8 mouse cellular contexts compared by ENCODE assay signal in the genomic region with DNA sequence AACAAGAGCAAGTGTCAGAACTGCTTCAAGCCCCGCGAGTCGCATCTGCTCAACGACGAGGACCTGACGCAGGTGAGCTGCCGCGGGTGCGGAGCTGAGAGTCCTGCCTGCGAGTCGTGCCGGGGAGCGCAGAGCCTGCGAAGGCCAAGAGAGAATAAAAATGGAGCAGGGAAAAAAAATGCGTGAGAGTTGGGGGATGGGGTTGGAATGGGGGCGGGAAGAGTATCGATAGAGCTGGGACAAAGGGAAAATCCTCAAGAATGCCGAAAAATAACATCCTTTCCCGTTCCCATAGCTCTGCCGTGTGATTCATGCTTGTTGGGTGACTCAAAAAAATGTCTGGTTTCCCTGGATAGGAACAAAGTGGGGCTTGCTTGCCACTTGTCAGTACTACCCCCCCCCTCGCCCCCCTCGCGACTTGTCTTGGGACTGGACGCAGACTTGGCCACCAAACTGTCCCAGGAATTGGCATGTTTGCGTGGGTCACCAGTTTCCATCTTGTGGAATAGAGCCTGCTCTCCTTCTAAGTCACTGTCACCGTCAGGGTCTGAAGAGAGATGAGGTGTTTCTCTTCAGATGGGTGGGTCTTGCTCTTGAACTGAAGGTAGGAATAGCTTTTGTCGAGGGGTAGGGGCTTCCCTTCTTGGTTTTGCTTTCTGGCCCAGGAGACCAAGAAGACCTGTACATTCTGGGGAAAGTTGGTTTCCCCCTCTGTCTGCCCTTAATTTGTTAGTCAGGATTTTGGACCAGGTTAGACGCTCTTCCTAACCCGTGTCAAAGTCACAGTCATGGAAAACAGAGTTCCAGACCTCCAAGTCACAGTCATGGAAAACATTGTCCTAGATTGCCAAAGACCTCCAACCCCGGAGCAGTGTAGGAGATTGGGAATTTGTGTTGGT. TPM values are rescaled to one million over a fixed set of nuclear protein-coding genes. Genes with fewer than 3 reads are reported as not detected.
A peak's percentile ranks its signal among the peaks of the same experiment; 100 is the strongest.
DNase-seq lines count a peak whose midpoint lies in the region; ATAC-seq and TF ChIP-seq lines count a peak whose summit lies in the region.

No protein-coding gene starts in this region.

- peak; percentile 29 for DNase-seq in adrenal gland, adult 2 months
- DNase-seq in adrenal gland, postnatal 25 days = no peak
- DNase-seq in thymus, adult 2 months = no peak
- DNase-seq in thymus, postnatal 25 days = no peak
- DNase-seq in forebrain, postnatal 0 days = peak; percentile 49
- DNase-seq in left cerebral cortex, postnatal 14 days (ENCODE audit: low spot score in 2 of 2) = peak; percentile 11 to 26
- no peak for DNase-seq in gastrocnemius, postnatal 36 days

- no peak for TF ChIP-seq CTCF in thymus, adult 2 months (IDR thresholded peaks at IDR 0.05; ENCODE audit: borderline replicate concordance, control insufficient read depth, extremely low read depth, insufficient read depth, low read length, poor library complexity)
- TF ChIP-seq CTCF in forebrain, postnatal 0 days (IDR thresholded peaks at IDR 0.05; ENCODE audit: low read depth) = no peak

- no peaks in the 10 kb centered on the region for H3K36me3 ChIP-seq in thymus, adult 2 months (ENCODE audit: control insufficient read depth, insufficient read depth, low read length)
- no peaks in the 10 kb centered on the region for H3K36me3 ChIP-seq in forebrain, postnatal 0 days (ENCODE audit: insufficient read depth)
- H3K36me3 ChIP-seq in midbrain, embryonic 16.5 days (ENCODE audit: control insufficient read depth, insufficient read depth, low read length) = no peaks in the 10 kb centered on the region

- H3K27me3 ChIP-seq in thymus, adult 2 months (ENCODE audit: control insufficient read depth, insufficient read depth, low read length) = no peaks in the 10 kb centered on the region
- H3K27me3 ChIP-seq in forebrain, postnatal 0 days (ENCODE audit: insufficient read depth, low read length) = no peaks in the 10 kb centered on the region
- H3K27me3 ChIP-seq in midbrain, embryonic 16.5 days (ENCODE audit: control insufficient read depth, insufficient read depth, low read depth, low read length) = no peaks in the 10 kb centered on the region

- peak; percentile 1; the same call in 1 of the 2 replicates for ATAC-seq in forebrain, postnatal 0 days
- peak; percentile 52 for ATAC-seq in midbrain, embryonic 16.5 days

- peak overlapping the region; percentile 70 for H3K4me2 ChIP-seq in forebrain, postnatal 0 days (ENCODE audit: low read depth)
- H3K4me2 ChIP-seq in midbrain, embryonic 16.5 days (ENCODE audit: low read length) = peak overlapping the region; percentile 75

- no peaks in the 10 kb centered on the region for H3K9me3 ChIP-seq in forebrain, postnatal 0 days (ENCODE audit: low read length)
- H3K9me3 ChIP-seq in midbrain, embryonic 16.5 days (replicated peaks; ENCODE audit: control insufficient read depth, low read length, poor library complexity, severe bottlenecking) = no peaks in the 10 kb centered on the region

- H3K9ac ChIP-seq in forebrain, postnatal 0 days = peak overlapping the region; percentile 78
- peak overlapping the region; percentile 76 for H3K9ac ChIP-seq in midbrain, embryonic 16.5 days (ENCODE audit: low read depth, low read length)

- H3K4me3 ChIP-seq in thymus, adult 2 months (ENCODE audit: control insufficient read depth, insufficient read depth, low read length) = peak overlapping the region; percentile 70
- H3K4me3 ChIP-seq in forebrain, postnatal 0 days (ENCODE audit: low read depth, low read length) = peak overlapping the region; percentile 85
- peak overlapping the region; percentile 66 for H3K4me3 ChIP-seq in midbrain, embryonic 16.5 days (ENCODE audit: low read depth, low read length)

- peak overlapping the region; percentile 5; the same call in 1 of the 2 replicates for H3K27ac ChIP-seq in thymus, adult 2 months (ENCODE audit: control insufficient read depth, insufficient read depth, low read length)
- H3K27ac ChIP-seq in forebrain, postnatal 0 days (ENCODE audit: low read depth, low read length) = peak overlapping the region; percentile 88
- H3K27ac ChIP-seq in midbrain, embryonic 16.5 days (ENCODE audit: low read length) = peak overlapping the region; percentile 92

- WGBS in thymus, adult 2 months = 7% methylated on average over 30 of the region's 30 CpGs
- 3% methylated on average over 30 of the region's 30 CpGs for WGBS in forebrain, postnatal 0 days
- WGBS in midbrain, embryonic 16.5 days = 5% methylated on average over 30 of the region's 30 CpGs

- TF ChIP-seq POLR2A in thymus, adult 2 months (IDR thresholded peaks at IDR 0.05; ENCODE audit: control insufficient read depth, extremely low read depth, insufficient read depth, low read length, poor library complexity) = no peak

- H3K4me1 ChIP-seq in thymus, adult 2 months (replicated peaks; ENCODE audit: control insufficient read depth, insufficient read depth, low read length) = peaks cover 21% of the 10 kb centered on the region
- peaks cover 26% of the 10 kb centered on the region for H3K4me1 ChIP-seq in forebrain, postnatal 0 days (ENCODE audit: insufficient read depth)
- peaks cover 48% of the 10 kb centered on the region for H3K4me1 ChIP-seq in midbrain, embryonic 16.5 days (ENCODE audit: control insufficient read depth, insufficient read depth, low read length)

- intact Hi-C loops in left cerebral cortex, postnatal 14 days (cut with DNase I) = loop anchor here (5.0 kb wide), 2 partner anchors 44 to 69 kb away; no protein-coding TSS in a partner anchor
- intact Hi-C loops in gastrocnemius, postnatal 36 days (cut with DNase I) = loop anchor here (5.0 kb wide), 1 partner anchor 44 kb away; no protein-coding TSS in a partner anchor

RNA-seq across cellular contexts. Expression of a gene that starts 2.0 kb away (rescaled TPM):
- total RNA-seq in adrenal gland, adult 2 months (2021) = 100 to 1,000 TPM; 190 to 233 TPM
- polyA plus RNA-seq in adrenal gland, adult 2 months (2012; rRNA removed) = 48.0 and 79.6 TPM in 2 replicates
- 224 and 228 TPM in 2 replicates for total RNA-seq in adrenal gland, postnatal 25 days (2021)
- 172 and 221 TPM in 2 replicates for polyA plus RNA-seq in thymus, adult 2 months (2012; rRNA removed)
- 191 and 205 TPM in 2 replicates for total RNA-seq in forebrain, postnatal 0 days (2014; rRNA removed)
- polyA plus RNA-seq in forebrain, postnatal 0 days (2015; fragmentation: Nextera tagmentation; extraction: Ambion mirVana) = 62.0 and 62.2 TPM in 2 replicates
- 100 to 1,000 TPM; 249 to 264 TPM for total RNA-seq in left cerebral cortex, postnatal 14 days (2021)
- 35.8 and 39.2 TPM in 2 replicates for polyA plus RNA-seq in midbrain, embryonic 16.5 days (2015; fragmentation: Nextera tagmentation; extraction: Ambion mirVana)
- total RNA-seq in gastrocnemius, postnatal 36 days (2021) = 10 to 100 TPM; 65.7 to 76.2 TPM

Comparison
In these comparisons a context has a peak if more than half of its experiments do, and no peak if none do; other contexts are left out.
1. DNase-seq: peak in adrenal gland, adult 2 months (single experiment), forebrain, postnatal 0 days (single experiment) and left cerebral cortex, postnatal 14 days (2 of 2); none in adrenal gland, postnatal 25 days (single experiment), thymus, adult 2 months (single experiment), thymus, postnatal 25 days (single experiment) and gastrocnemius, postnatal 36 days (0 of 2).
2. H3K27ac ChIP-seq: peak in every context shown above with its lines; median percentile 92 in midbrain, embryonic 16.5 days; 88 in forebrain, postnatal 0 days; 5 in thymus, adult 2 months.
3. Peak in every context shown above with its lines, with median percentiles within 50 percentile points of each other: H3K4me3 ChIP-seq.